Comparison of ENCODE assay signal across 15 mouse cellular contexts in genomic region chr9:107674609-107675429, GRCm38 (mm10). TPM values are rescaled to one million over a fixed set of nuclear protein-coding genes. Genes with fewer than 3 reads are reported as not detected.
DNase-seq lines count a peak whose midpoint lies in the region; ATAC-seq and TF ChIP-seq lines count a peak whose summit lies in the region.
"Had no signal": no experiment of that assay in that cellular context is flagged by ENCODE, and none has a peak within 500 bp of the region (broad histone marks: within the 10 kb centered on the region; RNA-seq: fewer than 3 reads in every experiment).

No protein-coding gene starts in this region.

- no peak for ATAC-seq in hindbrain, embryonic 14.5 days (ENCODE audit: low FRiP score)

- 0 out of 2 replicates have a peak overlapping the region, but pooled peaks have one; percentile 47 for H3K4me3 ChIP-seq in hindbrain, embryonic 10.5 days
- H3K4me3 ChIP-seq in hindbrain, embryonic 14.5 days (replicated peaks; ENCODE audit: low read length), result no peak overlapping the region
- peak overlapping the region; percentile 73 for H3K4me3 ChIP-seq in E14TG2a.4 (replicated peaks; ENCODE audit: low read length)

- H3K4me1 ChIP-seq in hindbrain, embryonic 10.5 days (replicated peaks), result peaks cover 39% of the 10 kb centered on the region
- H3K4me1 ChIP-seq in hindbrain, embryonic 14.5 days (replicated peaks; ENCODE audit: control insufficient read depth, insufficient read depth, low read length), result 0 out of 2 replicates have a peak, but pooled peaks cover 3% of the 10 kb centered on the region
- H3K4me1 ChIP-seq in E14TG2a.4 (replicated peaks; ENCODE audit: low read depth, low read length), result peaks cover 41% of the 10 kb centered on the region

- no peak overlapping the region for H3K27ac ChIP-seq in hindbrain, embryonic 10.5 days
- no peak overlapping the region for H3K27ac ChIP-seq in hindbrain, embryonic 14.5 days
- H3K27ac ChIP-seq: midbrain, embryonic 13.5 days; stomach, embryonic 15.5 days had no signal

- H3K36me3 ChIP-seq in hindbrain, embryonic 10.5 days, result no peaks in the 10 kb centered on the region
- no peaks in the 10 kb centered on the region for H3K36me3 ChIP-seq in hindbrain, embryonic 14.5 days (replicated peaks; ENCODE audit: control insufficient read depth, insufficient read depth)
- H3K36me3 ChIP-seq in E14TG2a.4 (ENCODE audit: insufficient read depth, low read length), result no peaks in the 10 kb centered on the region
- H3K36me3 ChIP-seq: midbrain, embryonic 13.5 days; stomach, embryonic 15.5 days had no signal

- TF ChIP-seq CTCF in E14TG2a.4 (conservative IDR thresholded peaks at IDR 0.05; ENCODE audit: low read length), result no peak

- DNase-seq in hindbrain, embryonic 10.5 days (ENCODE audit: low spot score), result no peak
- DNase-seq in hindbrain, embryonic 14.5 days (ENCODE audit: low spot score), result no peak
- DNase-seq in kidney, adult 18-20 months, result peak; percentile 53
- DNase-seq in kidney, postnatal 36 days, result peak; percentile 70 to 72
- no peak for DNase-seq in thymus, postnatal 14 days
- DNase-seq in right cerebral cortex, postnatal 14 days, result no peak
- no peak for DNase-seq in urinary bladder, postnatal 25 days (ENCODE audit: low spot score)
- DNase-seq: adrenal gland, postnatal 10 days; cerebellum, postnatal 10 days; heart, adult 18-20 months; heart, postnatal 10 days; left cerebral cortex, postnatal 4 days had no signal

- 54% methylated on average over 9 of the region's 9 CpGs for WGBS in hindbrain, embryonic 10.5 days
- WGBS in hindbrain, embryonic 14.5 days, result 61% methylated on average over 9 of the region's 9 CpGs

- H3K27me3 ChIP-seq in hindbrain, embryonic 10.5 days (ENCODE audit: insufficient read depth, poor library complexity, severe bottlenecking), result peaks cover 73% of the 10 kb centered on the region
- H3K27me3 ChIP-seq in hindbrain, embryonic 14.5 days (ENCODE audit: control insufficient read depth, insufficient read depth, low read length), result peaks cover 33% of the 10 kb centered on the region
- peaks cover 63% of the 10 kb centered on the region for H3K27me3 ChIP-seq in E14TG2a.4 (ENCODE audit: insufficient read depth, low read length)

- H3K9me3 ChIP-seq in hindbrain, embryonic 10.5 days, result no peaks in the 10 kb centered on the region
- no peaks in the 10 kb centered on the region for H3K9me3 ChIP-seq in hindbrain, embryonic 14.5 days (ENCODE audit: control insufficient read depth, low read length)
- no peaks in the 10 kb centered on the region for H3K9me3 ChIP-seq in E14TG2a.4 (ENCODE audit: low read length)
- H3K9me3 ChIP-seq: midbrain, embryonic 13.5 days; stomach, embryonic 15.5 days had no signal

- no peak overlapping the region for H3K4me2 ChIP-seq in hindbrain, embryonic 14.5 days (replicated peaks)

- H3K9ac ChIP-seq in hindbrain, embryonic 14.5 days, result no peak overlapping the region
- H3K9ac ChIP-seq: midbrain, embryonic 13.5 days; stomach, embryonic 15.5 days had no signal

RNA-seq across cellular contexts. Expression of gene Gnat1, which starts 4.7 kb away (rescaled TPM):
- polyA plus RNA-seq in hindbrain, embryonic 10.5 days (2016; fragmentation: Nextera tagmentation; extraction: Ambion mirVana), result 2.6 and 3.1 TPM in 2 replicates
- 1.3 TPM in 2 replicates for polyA plus RNA-seq in hindbrain, embryonic 14.5 days (2014; fragmentation: Nextera tagmentation; extraction: Ambion mirVana)

RNA-seq across cellular contexts. Expression of gene Slc38a3, which starts 5.5 kb away (rescaled TPM):
- 6.4 and 7.2 TPM in 2 replicates for polyA plus RNA-seq in hindbrain, embryonic 10.5 days (2016; fragmentation: Nextera tagmentation; extraction: Ambion mirVana)
- polyA plus RNA-seq in hindbrain, embryonic 14.5 days (2014; fragmentation: Nextera tagmentation; extraction: Ambion mirVana), result 48.3 and 48.5 TPM in 2 replicates

RNA-seq across cellular contexts. Expression of gene Sema3f, which starts 35.5 kb away (rescaled TPM):
- 14.5 and 16.4 TPM in 2 replicates for polyA plus RNA-seq in hindbrain, embryonic 10.5 days (2016; fragmentation: Nextera tagmentation; extraction: Ambion mirVana)
- polyA plus RNA-seq in hindbrain, embryonic 14.5 days (2014; fragmentation: Nextera tagmentation; extraction: Ambion mirVana), result 17.5 and 17.7 TPM in 2 replicates

RNA-seq across cellular contexts. Expression of gene Gnai2, which starts 39.7 kb away (rescaled TPM):
- polyA plus RNA-seq in hindbrain, embryonic 10.5 days (2016; fragmentation: Nextera tagmentation; extraction: Ambion mirVana), result 554 and 640 TPM in 2 replicates
- polyA plus RNA-seq in hindbrain, embryonic 14.5 days (2014; fragmentation: Nextera tagmentation; extraction: Ambion mirVana), result 282 and 291 TPM in 2 replicates

Comparison
In these comparisons a context has a peak if more than half of its experiments do, and no peak if none do; other contexts are left out.
1. DNase-seq: peak in kidney, adult 18-20 months (single experiment) and kidney, postnatal 36 days (2 of 2); none in hindbrain, embryonic 10.5 days (single experiment), hindbrain, embryonic 14.5 days (single experiment), thymus, postnatal 14 days (single experiment), right cerebral cortex, postnatal 14 days (single experiment) and urinary bladder, postnatal 25 days (single experiment).